Comparison of ENCODE assay signal across 10 mouse cellular contexts in the genomic region with DNA sequence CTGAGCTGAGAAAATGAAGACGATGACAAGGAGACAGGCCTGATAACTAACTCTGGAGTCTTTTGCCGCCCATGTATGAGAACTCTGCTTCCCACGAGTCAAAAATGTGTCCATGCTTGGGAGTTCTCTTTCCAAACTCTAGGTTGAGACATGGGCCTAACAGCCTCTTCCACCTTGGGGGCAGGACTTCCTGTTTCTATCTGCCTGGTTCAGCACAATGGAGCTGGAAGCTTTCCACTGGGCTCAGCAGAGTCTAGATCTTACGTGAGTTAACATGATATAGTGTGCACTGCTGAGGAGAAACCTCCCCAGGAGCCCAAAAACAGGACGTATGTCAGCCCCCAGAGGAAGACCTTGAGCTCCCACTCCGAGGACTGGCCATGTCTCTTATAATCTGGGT. TPM values are rescaled to one million over a fixed set of nuclear protein-coding genes. Genes with fewer than 3 reads are reported as not detected.
DNase-seq lines count a peak whose midpoint lies in the region; ATAC-seq and TF ChIP-seq lines count a peak whose summit lies in the region.
"Had no signal": no experiment of that assay in that cellular context is flagged by ENCODE, and none has a peak within 500 bp of the region (broad histone marks: within the 10 kb centered on the region; RNA-seq: fewer than 3 reads in every experiment).

No protein-coding gene starts in this region.

- H3K27me3 ChIP-seq in forebrain, embryonic 14.5 days (replicated peaks; ENCODE audit: control insufficient read depth, insufficient read depth, low read length) = 0 out of 2 replicates have a peak, but pooled peaks cover 2% of the 10 kb centered on the region
- H3K27me3 ChIP-seq in forebrain, postnatal 0 days (ENCODE audit: insufficient read depth, low read length) = no peaks in the 10 kb centered on the region
- H3K27me3 ChIP-seq in neural tube, embryonic 12.5 days (replicated peaks) = peaks cover 15% of the 10 kb centered on the region
- H3K27me3 ChIP-seq in limb, embryonic 15.5 days = peaks cover 14% of the 10 kb centered on the region

- no peak overlapping the region for H3K9ac ChIP-seq in forebrain, embryonic 14.5 days (ENCODE audit: low read length)
- no peak overlapping the region for H3K9ac ChIP-seq in forebrain, postnatal 0 days
- no peak overlapping the region for H3K9ac ChIP-seq in neural tube, embryonic 12.5 days
- no peak overlapping the region for H3K9ac ChIP-seq in limb, embryonic 15.5 days
- H3K9ac ChIP-seq: liver, embryonic 12.5 days had no signal

- H3K4me1 ChIP-seq in forebrain, embryonic 14.5 days (ENCODE audit: control insufficient read depth, insufficient read depth, low read length) = peaks cover 24% of the 10 kb centered on the region
- no peaks in the 10 kb centered on the region for H3K4me1 ChIP-seq in forebrain, postnatal 0 days (ENCODE audit: insufficient read depth)
- peaks cover 47% of the 10 kb centered on the region for H3K4me1 ChIP-seq in neural tube, embryonic 12.5 days
- peaks cover 49% of the 10 kb centered on the region for H3K4me1 ChIP-seq in limb, embryonic 15.5 days

- no peak overlapping the region for H3K4me3 ChIP-seq in forebrain, embryonic 14.5 days (ENCODE audit: low read depth, low read length)
- no peak overlapping the region for H3K4me3 ChIP-seq in forebrain, postnatal 0 days (ENCODE audit: low read depth, low read length)
- no peak overlapping the region for H3K4me3 ChIP-seq in neural tube, embryonic 12.5 days
- no peak overlapping the region for H3K4me3 ChIP-seq in limb, embryonic 15.5 days
- H3K4me3 ChIP-seq: heart, embryonic 10.5 days; liver, embryonic 12.5 days had no signal

- peaks cover 28% of the 10 kb centered on the region for H3K36me3 ChIP-seq in forebrain, embryonic 14.5 days (ENCODE audit: control insufficient read depth, insufficient read depth, low read length)
- peaks cover 23% of the 10 kb centered on the region for H3K36me3 ChIP-seq in forebrain, postnatal 0 days (ENCODE audit: insufficient read depth)
- H3K36me3 ChIP-seq in neural tube, embryonic 12.5 days = peaks cover 24% of the 10 kb centered on the region
- H3K36me3 ChIP-seq in limb, embryonic 15.5 days = peaks cover 31% of the 10 kb centered on the region

- ATAC-seq in forebrain, embryonic 14.5 days = no peak
- no peak for ATAC-seq in forebrain, postnatal 0 days
- ATAC-seq in neural tube, embryonic 12.5 days (ENCODE audit: low FRiP score, low read depth) = no peak
- no peak for ATAC-seq in limb, embryonic 15.5 days (ENCODE audit: insufficient number of reproducible peaks, low FRiP score, low TSS enrichment, low read depth)
- ATAC-seq: liver, embryonic 12.5 days had no signal

- H3K4me2 ChIP-seq in forebrain, embryonic 14.5 days (ENCODE audit: low read length) = no peak overlapping the region
- H3K4me2 ChIP-seq in forebrain, postnatal 0 days (ENCODE audit: low read depth) = no peak overlapping the region
- H3K4me2 ChIP-seq in neural tube, embryonic 12.5 days (replicated peaks) = peak overlapping the region; percentile 96; the same call in 1 of the 2 replicates
- no peak overlapping the region for H3K4me2 ChIP-seq in limb, embryonic 15.5 days
- H3K4me2 ChIP-seq: liver, embryonic 12.5 days had no signal

- H3K9me3 ChIP-seq in forebrain, embryonic 14.5 days (replicated peaks; ENCODE audit: control insufficient read depth, low read length) = no peaks in the 10 kb centered on the region
- H3K9me3 ChIP-seq in forebrain, postnatal 0 days (ENCODE audit: low read length) = no peaks in the 10 kb centered on the region
- H3K9me3 ChIP-seq in neural tube, embryonic 12.5 days = no peaks in the 10 kb centered on the region
- no peaks in the 10 kb centered on the region for H3K9me3 ChIP-seq in limb, embryonic 15.5 days
- H3K9me3 ChIP-seq: heart, embryonic 10.5 days; liver, embryonic 12.5 days had no signal

- peak overlapping the region; percentile 36; the same call in 1 of the 2 replicates for H3K27ac ChIP-seq in forebrain, embryonic 14.5 days (ENCODE audit: low read depth, low read length)
- H3K27ac ChIP-seq in forebrain, postnatal 0 days (ENCODE audit: low read depth, low read length) = no peak overlapping the region
- H3K27ac ChIP-seq in neural tube, embryonic 12.5 days = 0 out of 2 replicates have a peak overlapping the region, but pooled peaks have one; percentile 37
- peak overlapping the region; percentile 50; the same call in 1 of the 2 replicates for H3K27ac ChIP-seq in limb, embryonic 15.5 days
- H3K27ac ChIP-seq: liver, embryonic 12.5 days had no signal

- WGBS in forebrain, embryonic 14.5 days = 75% methylated on average over 6 of the region's 6 CpGs
- WGBS in forebrain, postnatal 0 days = 58% methylated on average over 6 of the region's 6 CpGs
- WGBS in neural tube, embryonic 12.5 days = 79% methylated on average over 6 of the region's 6 CpGs
- 69% methylated on average over 6 of the region's 6 CpGs for WGBS in limb, embryonic 15.5 days

- DNase-seq in forebrain, embryonic 14.5 days (ENCODE audit: low spot score) = no peak
- no peak for DNase-seq in forebrain, postnatal 0 days
- no peak for DNase-seq in neural tube, embryonic 10.5 days (ENCODE audit: extremely low spot score, low spot score)
- DNase-seq in layer of hippocampus, postnatal 10 days (ENCODE audit: low spot score in 2 of 2) = no peak
- no peak for DNase-seq in thymus, adult 18-20 months
- no peak for DNase-seq in layer of hippocampus, postnatal 25 days (ENCODE audit: extremely low spot score in 1 of 2, low spot score in 1 of 2)

- TF ChIP-seq CTCF in forebrain, postnatal 0 days (IDR thresholded peaks at IDR 0.05; ENCODE audit: low read depth) = no peak

RNA-seq across cellular contexts. Expression of a gene that starts 1.7 kb away (rescaled TPM):
- 1.2 and 2.7 TPM in 2 replicates for polyA plus RNA-seq in forebrain, embryonic 14.5 days (2014; fragmentation: Nextera tagmentation; extraction: Ambion mirVana)
- total RNA-seq in forebrain, postnatal 0 days (2014; rRNA removed) = 1.9 and 2.4 TPM in 2 replicates
- 2.6 and 3.9 TPM in 2 replicates for polyA plus RNA-seq in forebrain, postnatal 0 days (2015; fragmentation: Nextera tagmentation; extraction: Ambion mirVana)
- polyA plus RNA-seq in neural tube, embryonic 12.5 days (2016; fragmentation: Nextera tagmentation; extraction: Ambion mirVana) = 1.8 and 2.2 TPM in 2 replicates
- 2.3 TPM in 2 replicates for polyA plus RNA-seq in limb, embryonic 15.5 days (2015; fragmentation: Nextera tagmentation; extraction: Ambion mirVana)
- 1 to 10 TPM; 1.2 to 2.1 TPM for total RNA-seq in layer of hippocampus, postnatal 10 days (2021)
- 1 to 10 TPM; 2.4 to 2.6 TPM for total RNA-seq in layer of hippocampus, postnatal 25 days (2021)

RNA-seq across cellular contexts. Expression of a gene that starts 6.7 kb away (rescaled TPM):
- 479 and 481 TPM in 2 replicates for polyA plus RNA-seq in forebrain, embryonic 14.5 days (2014; fragmentation: Nextera tagmentation; extraction: Ambion mirVana)
- 722 and 784 TPM in 2 replicates for total RNA-seq in forebrain, postnatal 0 days (2014; rRNA removed)
- polyA plus RNA-seq in forebrain, postnatal 0 days (2015; fragmentation: Nextera tagmentation; extraction: Ambion mirVana) = 1,090 and 1,099 TPM in 2 replicates
- polyA plus RNA-seq in neural tube, embryonic 12.5 days (2016; fragmentation: Nextera tagmentation; extraction: Ambion mirVana) = 718 and 773 TPM in 2 replicates
- 241 and 331 TPM in 2 replicates for polyA plus RNA-seq in limb, embryonic 15.5 days (2015; fragmentation: Nextera tagmentation; extraction: Ambion mirVana)
- total RNA-seq in layer of hippocampus, postnatal 10 days (2021) = 1,000 to 10,000 TPM; 1,413 to 1,419 TPM
- total RNA-seq in layer of hippocampus, postnatal 25 days (2021) = 1,000 to 10,000 TPM; 1,178 to 1,233 TPM

RNA-seq across cellular contexts. Expression of a gene that starts 18.0 kb away (rescaled TPM):
- polyA plus RNA-seq in forebrain, embryonic 14.5 days (2014; fragmentation: Nextera tagmentation; extraction: Ambion mirVana) = 470 and 520 TPM in 2 replicates
- 432 and 471 TPM in 2 replicates for total RNA-seq in forebrain, postnatal 0 days (2014; rRNA removed)
- polyA plus RNA-seq in forebrain, postnatal 0 days (2015; fragmentation: Nextera tagmentation; extraction: Ambion mirVana) = 665 and 718 TPM in 2 replicates
- 546 and 556 TPM in 2 replicates for polyA plus RNA-seq in neural tube, embryonic 12.5 days (2016; fragmentation: Nextera tagmentation; extraction: Ambion mirVana)
- 352 and 365 TPM in 2 replicates for polyA plus RNA-seq in limb, embryonic 15.5 days (2015; fragmentation: Nextera tagmentation; extraction: Ambion mirVana)
- total RNA-seq in layer of hippocampus, postnatal 10 days (2021) = 100 to 1,000 TPM; 609 to 620 TPM
- 100 to 1,000 TPM; 670 to 704 TPM for total RNA-seq in layer of hippocampus, postnatal 25 days (2021)

RNA-seq across cellular contexts. Expression of a gene that starts 25.2 kb away (rescaled TPM):
- polyA plus RNA-seq in forebrain, embryonic 14.5 days (2014; fragmentation: Nextera tagmentation; extraction: Ambion mirVana) = 0.29 and 0.38 TPM in 2 replicates
- total RNA-seq in forebrain, postnatal 0 days (2014; rRNA removed) = 0.57 and 0.69 TPM in 2 replicates
- 0.25 and 0.72 TPM in 2 replicates for polyA plus RNA-seq in forebrain, postnatal 0 days (2015; fragmentation: Nextera tagmentation; extraction: Ambion mirVana)
- 0.06 TPM in 1 of 2 replicates, not detected in the other for polyA plus RNA-seq in neural tube, embryonic 12.5 days (2016; fragmentation: Nextera tagmentation; extraction: Ambion mirVana)
- polyA plus RNA-seq in limb, embryonic 15.5 days (2015; fragmentation: Nextera tagmentation; extraction: Ambion mirVana) = 0.24 and 0.31 TPM in 2 replicates
- total RNA-seq in layer of hippocampus, postnatal 10 days (2021) = 1 to 10 TPM in 1 of 2 experiments, under 1 TPM in 1; 0.62 to 1.0 TPM
- total RNA-seq in layer of hippocampus, postnatal 25 days (2021) = under 1 TPM; 0.22 to 0.26 TPM

RNA-seq across cellular contexts. Expression of a gene that starts 49.4 kb away (rescaled TPM):
- polyA plus RNA-seq in forebrain, embryonic 14.5 days (2014; fragmentation: Nextera tagmentation; extraction: Ambion mirVana) = 11.0 and 13.0 TPM in 2 replicates
- 154 and 160 TPM in 2 replicates for total RNA-seq in forebrain, postnatal 0 days (2014; rRNA removed)
- 30.3 and 38.1 TPM in 2 replicates for polyA plus RNA-seq in forebrain, postnatal 0 days (2015; fragmentation: Nextera tagmentation; extraction: Ambion mirVana)
- 14.7 and 16.3 TPM in 2 replicates for polyA plus RNA-seq in neural tube, embryonic 12.5 days (2016; fragmentation: Nextera tagmentation; extraction: Ambion mirVana)
- 1.6 and 2.9 TPM in 2 replicates for polyA plus RNA-seq in limb, embryonic 15.5 days (2015; fragmentation: Nextera tagmentation; extraction: Ambion mirVana)
- total RNA-seq in layer of hippocampus, postnatal 10 days (2021) = 100 to 1,000 TPM; 162 to 178 TPM
- total RNA-seq in layer of hippocampus, postnatal 25 days (2021) = 100 to 1,000 TPM; 184 to 196 TPM
